Mouse (Mus musculus) limb, embryonic 13.5 days (tissue): ENCODE results near the gene Slc7a7. TPM values are rescaled to one million over a fixed set of nuclear protein-coding genes. Genes with fewer than 3 reads are reported as not detected.

Experiments
- ATAC-seq: fragments of 200-750 bp; cut with Nextera tagmentation; 2 replicates; pipeline ENCODE4 v1.8.0; 2017; ENCODE audit warnings: low read depth, moderate number of reproducible peaks, moderate TSS enrichment; ENCODE audit not compliant: low FRiP score
- H3K27ac ChIP-seq: fragments of 300-500 bp; sonication (generic); 2 replicates; pipeline ENCODE4 v1.5.1; 2015; ENCODE audit warnings: inconsistent platforms, mild to moderate bottlenecking, moderate library complexity
- H3K27me3 ChIP-seq: fragments of 300-500 bp; sonication (generic); 2 replicates; pipeline ENCODE4 v1.6.1; 2015; ENCODE audit warnings: mild to moderate bottlenecking, inconsistent platforms
- H3K36me3 ChIP-seq: fragments of 300-500 bp; sonication (generic); 2 replicates; pipeline ENCODE4 v1.6.1; 2015; ENCODE audit warnings: inconsistent platforms, mild to moderate bottlenecking, moderate library complexity
- H3K4me1 ChIP-seq: fragments of 300-500 bp; sonication (generic); 2 replicates; pipeline ENCODE4 v1.6.1; 2015; ENCODE audit warnings: inconsistent platforms
- H3K4me2 ChIP-seq: fragments of 300-500 bp; sonication (generic); replicated peaks from 2 replicates; pipeline ENCODE4 v1.6.1; 2015; ENCODE audit warnings: inconsistent platforms, mild to moderate bottlenecking, moderate library complexity
- H3K4me3 ChIP-seq: fragments of 300-500 bp; sonication (generic); 2 replicates; pipeline ENCODE4 v1.5.1; 2015; ENCODE audit warnings: moderate library complexity, mild to moderate bottlenecking, inconsistent platforms
- H3K9ac ChIP-seq: fragments of 300-500 bp; sonication (generic); 2 replicates; pipeline ENCODE4 v1.6.1; 2015; ENCODE audit warnings: mild to moderate bottlenecking, inconsistent platforms
- H3K9me3 ChIP-seq: fragments of 300-500 bp; sonication (generic); 2 replicates; pipeline ENCODE4 v1.6.1; 2016; ENCODE audit warnings: inconsistent platforms
- WGBS: fragments of 180-500 bp; shearing (Covaris S2); methylation state at CpG from one replicate; pipeline ENCODE4 v1.1.7; 2015; 5-methylcytosine and 5-hydroxymethylcytosine counted together
- polyA plus RNA-seq: library from polyadenylated mRNA; unstranded; fragments of >200 nt; fragmentation: Nextera tagmentation; extraction: Ambion mirVana; gene quantifications from 2 replicates; pipeline ENCODE4 v1.2.1, GENCODE M21; 2015

Slc7a7 gene
- polyA plus RNA-seq, 1 experiment from 2014 or later, result 5.1 TPM

- Histone ChIP-seq H3K36me3 (peaks cover 17% of the 10 kb centered on the region), H3K4me1 (peaks cover 62% of the 10 kb centered on the region)
Measured at GRCm38 (mm10) chr14:54430406-54431145, 13.0 kb upstream of the Slc7a7 start.

GRCm38 (mm10) chr14:54429332-54430093, 11.9 kb upstream of the Slc7a7 start:
- peaks cover 52% of the 10 kb centered on the region for H3K4me1 ChIP-seq
- H3K4me3 ChIP-seq, result peak overlapping the region; percentile 95
- 56% methylated on average over 7 of the region's 7 CpGs for WGBS
- H3K9me3 ChIP-seq, result no peaks in the 10 kb centered on the region
- no peak for ATAC-seq
- peaks cover 12% of the 10 kb centered on the region for H3K36me3 ChIP-seq
- peak overlapping the region; percentile 99 for H3K9ac ChIP-seq
- no peaks in the 10 kb centered on the region for H3K27me3 ChIP-seq
- peak overlapping the region; percentile 96 for H3K4me2 ChIP-seq
- peak overlapping the region; percentile 98; the same call in 1 of the 2 replicates for H3K27ac ChIP-seq

More at GRCm38 (mm10) chr14:54430406-54431145, 13.0 kb upstream of the Slc7a7 start:
- H3K4me2 ChIP-seq, result peak overlapping the region; percentile 96
- H3K27me3 ChIP-seq, result no peaks in the 10 kb centered on the region
- peak overlapping the region; percentile 99 for H3K9ac ChIP-seq
- WGBS, result 7% methylated on average over 18 of the region's 18 CpGs
- no peak for ATAC-seq
- H3K4me3 ChIP-seq, result peak overlapping the region; percentile 95
- H3K9me3 ChIP-seq, result no peaks in the 10 kb centered on the region
- peak overlapping the region; percentile 98 for H3K27ac ChIP-seq

DNA sequence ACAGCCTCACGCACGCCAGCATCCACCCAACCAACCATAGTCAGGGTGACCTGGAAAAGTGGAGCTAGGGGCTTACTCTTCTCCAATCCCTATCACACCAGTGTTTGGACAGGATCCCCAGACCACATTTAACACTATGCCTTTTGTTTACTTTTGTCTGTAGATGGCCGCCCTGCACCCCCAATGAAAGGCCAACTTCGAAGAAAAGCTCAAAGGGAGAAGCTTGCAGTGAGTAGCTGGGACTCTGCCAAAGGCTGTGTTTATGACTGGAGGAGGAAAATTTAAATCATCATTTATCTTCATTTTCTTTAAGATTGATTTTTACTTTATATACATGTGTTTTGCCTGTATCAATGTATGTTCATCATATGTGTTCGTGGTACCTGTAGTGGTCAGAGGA, 10.8 kb upstream of the Slc7a7 start:
- Histone ChIP-seq H3K9ac (no peak overlapping the region), H3K4me3 (no peak overlapping the region), H3K36me3 (peaks cover 9% of the 10 kb centered on the region), H3K4me1 (peaks cover 41% of the 10 kb centered on the region), H3K27ac (no peak overlapping the region), H3K9me3 (no peaks in the 10 kb centered on the region), H3K27me3 (no peaks in the 10 kb centered on the region), H3K4me2 (no peak overlapping the region)
- 90% methylated on average over 5 of the region's 5 CpGs for WGBS
- ATAC-seq, result no peak

- no peak for ATAC-seq
- H3K27me3 ChIP-seq, result no peaks in the 10 kb centered on the region
- peak overlapping the region; percentile 70 for H3K4me2 ChIP-seq
- H3K27ac ChIP-seq, result peak overlapping the region; percentile 90; the same call in 1 of the 2 replicates
- peak overlapping the region; percentile 84 for H3K4me3 ChIP-seq
- H3K9me3 ChIP-seq, result no peaks in the 10 kb centered on the region
- peak overlapping the region; percentile 87 for H3K9ac ChIP-seq
- H3K4me1 ChIP-seq, result peaks cover 35% of the 10 kb centered on the region
- peaks cover 9% of the 10 kb centered on the region for H3K36me3 ChIP-seq
- 89% methylated on average over 7 of the region's 7 CpGs for WGBS
Measured at GRCm38 (mm10) chr14:54427696-54428095, 10.1 kb upstream of the Slc7a7 start.

DNA sequence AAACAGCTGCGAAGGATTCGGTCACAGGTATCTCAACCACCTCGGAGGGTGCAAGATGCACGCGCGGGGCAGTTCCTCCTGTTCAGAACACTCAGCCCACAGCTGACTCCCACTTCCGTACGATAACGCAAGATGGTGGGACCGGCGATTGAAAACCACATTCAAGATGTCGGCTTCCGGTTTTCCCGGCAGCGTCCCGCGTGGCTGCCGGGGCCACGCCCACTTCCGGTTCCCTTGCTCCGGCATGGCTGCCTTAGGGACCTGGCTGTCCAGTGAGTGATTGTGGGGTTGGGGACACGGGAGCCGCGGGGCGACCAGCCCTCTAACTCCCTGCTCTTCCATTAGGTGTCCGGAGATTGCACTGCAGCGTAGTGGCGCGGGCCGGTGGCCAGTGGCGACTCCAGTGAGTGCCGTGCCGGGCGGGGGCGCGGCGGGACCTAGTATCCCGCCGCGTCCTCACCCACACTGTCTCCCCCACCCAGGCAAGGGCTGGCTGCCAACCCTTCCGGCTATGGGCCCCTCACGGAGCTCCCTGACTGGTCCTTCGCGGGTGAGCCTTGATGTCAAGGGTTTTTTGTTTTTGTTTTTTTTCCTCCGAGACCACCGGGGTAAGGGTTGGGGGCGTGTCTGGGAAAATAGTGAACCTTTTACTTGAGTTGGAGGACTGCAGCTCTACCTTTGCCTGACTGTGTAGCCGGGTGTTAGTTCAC, 9.3 kb upstream of the Slc7a7 start, which contains the start of gene Mrpl52:
Gene Mrpl52, plus strand, starts transcription at position 221 of the 710 bp plus-strand sequence.
- peak; percentile 64 for ATAC-seq
- WGBS, result under 1% methylated on average over 48 of the region's 48 CpGs

GRCm38 (mm10) chr14:54426003-54426688, 8.6 kb upstream of the Slc7a7 start:
- peaks cover 35% of the 10 kb centered on the region for H3K4me1 ChIP-seq
- peak overlapping the region; percentile 84 for H3K4me3 ChIP-seq
- H3K4me2 ChIP-seq, result peak overlapping the region; percentile 70
- H3K9ac ChIP-seq, result peak overlapping the region; percentile 87
- peak; percentile 20; the same call in 1 of the 2 replicates for ATAC-seq
- H3K27me3 ChIP-seq, result no peaks in the 10 kb centered on the region
- peaks cover 9% of the 10 kb centered on the region for H3K36me3 ChIP-seq
- peak overlapping the region; percentile 90 for H3K27ac ChIP-seq
- 34% methylated on average over 14 of the region's 14 CpGs for WGBS
- no peaks in the 10 kb centered on the region for H3K9me3 ChIP-seq

More for the DNA sequence above, 9.3 kb upstream of the Slc7a7 start, which contains the start of gene Mrpl52:
- Histone ChIP-seq H3K9me3 (no peaks in the 10 kb centered on the region), H3K36me3 (peaks cover 9% of the 10 kb centered on the region), H3K4me1 (peaks cover 35% of the 10 kb centered on the region), H3K9ac (peak within 1 kb of the TSS; percentile 87), H3K27me3 (no peaks in the 10 kb centered on the region), H3K4me3 (peak within 1 kb of the TSS; percentile 84), H3K27ac (peak within 1 kb of the TSS; percentile 90), H3K4me2 (peak within 1 kb of the TSS; percentile 70)

- 93% methylated on average over 1 of the region's 1 CpGs for WGBS
- Histone ChIP-seq H3K36me3 (peaks cover 9% of the 10 kb centered on the region), H3K4me2 (peak overlapping the region; percentile 70), H3K9me3 (no peaks in the 10 kb centered on the region), H3K27me3 (no peaks in the 10 kb centered on the region), H3K9ac (no peak overlapping the region), H3K27ac (no peak overlapping the region), H3K4me3 (peak overlapping the region; percentile 84; the same call in 1 of the 2 replicates), H3K4me1 (peaks cover 31% of the 10 kb centered on the region)
- ATAC-seq, result no peak
Measured at GRCm38 (mm10) chr14:54425540-54425939, 8.0 kb upstream of the Slc7a7 start.

DNA sequence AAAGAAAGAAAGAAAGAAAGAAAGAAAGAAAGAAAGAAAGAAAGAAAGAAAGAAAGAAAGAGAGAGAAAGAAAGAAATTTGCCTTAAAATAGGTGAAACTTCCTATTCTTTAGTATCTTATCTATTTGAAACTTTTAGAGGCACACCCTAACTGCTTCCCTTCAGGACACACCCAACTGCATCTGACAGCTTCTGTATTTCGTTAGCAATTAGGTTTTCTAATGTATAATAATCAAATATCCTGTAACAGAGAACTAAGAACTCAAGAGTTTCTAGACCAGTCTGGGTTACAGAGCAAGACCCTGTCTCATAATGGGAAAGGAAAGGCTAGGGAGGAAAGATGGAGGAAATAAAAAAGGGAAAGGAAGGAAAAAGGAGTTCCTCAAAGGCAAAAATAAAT, 7.1 kb upstream of the Slc7a7 start:
- no peak overlapping the region for H3K4me3 ChIP-seq
- no peak overlapping the region for H3K9ac ChIP-seq
- no peak overlapping the region for H3K4me2 ChIP-seq
- H3K27ac ChIP-seq, result no peak overlapping the region
- H3K36me3 ChIP-seq, result peaks cover 6% of the 10 kb centered on the region
- peaks cover 22% of the 10 kb centered on the region for H3K4me1 ChIP-seq
- 88% methylated on average over 1 of the region's 1 CpGs for WGBS
- ATAC-seq, result no peak
- H3K27me3 ChIP-seq, result no peaks in the 10 kb centered on the region
- no peaks in the 10 kb centered on the region for H3K9me3 ChIP-seq

DNA sequence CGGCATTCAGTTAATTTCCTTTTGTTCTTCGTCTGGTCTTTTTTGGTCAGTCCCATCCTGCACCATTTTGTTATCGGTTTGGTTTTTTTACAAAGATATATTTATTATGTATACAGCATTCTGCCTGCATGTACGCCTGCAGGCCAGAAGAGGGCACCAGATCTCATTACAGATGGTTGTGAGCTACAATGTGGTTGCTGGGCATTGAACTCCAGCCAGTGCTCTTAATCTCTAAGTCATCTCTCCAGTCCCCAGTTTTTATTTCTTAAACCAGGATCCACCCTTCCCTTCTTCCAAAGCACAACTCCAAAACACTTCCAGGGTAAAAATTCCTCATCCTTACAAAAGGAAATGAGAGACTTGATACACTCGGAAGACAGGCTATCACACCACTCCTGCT, 5.8 kb upstream of the Slc7a7 start:
- ATAC-seq, result no peak
- WGBS, result 66% methylated on average over 5 of the region's 5 CpGs
- Histone ChIP-seq H3K9ac (no peak overlapping the region), H3K4me2 (no peak overlapping the region), H3K27ac (no peak overlapping the region), H3K27me3 (no peaks in the 10 kb centered on the region), H3K4me3 (no peak overlapping the region), H3K9me3 (no peaks in the 10 kb centered on the region), H3K4me1 (peaks cover 15% of the 10 kb centered on the region), H3K36me3 (no peaks in the 10 kb centered on the region)

DNA sequence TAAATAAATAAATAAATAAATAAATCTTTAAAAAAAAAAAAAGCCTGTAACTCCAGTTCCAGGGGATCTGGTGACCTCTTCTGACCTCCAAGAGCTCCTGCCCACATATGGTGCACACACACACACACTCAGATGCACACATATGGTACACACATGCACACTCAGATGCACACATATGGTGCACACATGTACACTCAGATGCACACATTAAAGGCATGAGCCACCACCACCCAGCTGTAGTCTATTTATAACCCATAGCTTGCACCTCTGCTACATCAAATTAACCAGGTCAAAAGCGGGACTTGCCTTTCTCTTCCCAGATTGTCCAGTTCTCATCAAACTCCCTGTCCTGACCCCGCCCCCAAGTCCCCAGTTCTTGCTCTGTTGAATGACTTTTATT, 3.4 kb upstream of the Slc7a7 start:
- H3K27ac ChIP-seq, result no peak overlapping the region
- no peaks in the 10 kb centered on the region for H3K36me3 ChIP-seq
- peaks cover 11% of the 10 kb centered on the region for H3K4me1 ChIP-seq
- peaks cover 7% of the 10 kb centered on the region; the same call in 1 of the 2 replicates for H3K27me3 ChIP-seq
- no peak overlapping the region for H3K9ac ChIP-seq
- H3K9me3 ChIP-seq, result no peaks in the 10 kb centered on the region
- H3K4me3 ChIP-seq, result no peak overlapping the region
- H3K4me2 ChIP-seq, result no peak overlapping the region
- ATAC-seq, result peak; percentile 42; the same call in 1 of the 2 replicates
- WGBS, result 50% methylated on average over 2 of the region's 2 CpGs

- Histone ChIP-seq H3K9me3 (no peaks in the 10 kb centered on the region), H3K36me3 (no peaks in the 10 kb centered on the region), H3K27me3 (peaks cover 7% of the 10 kb centered on the region; the same call in 1 of the 2 replicates), H3K4me2 (no peak overlapping the region), H3K4me1 (peaks cover 29% of the 10 kb centered on the region), H3K27ac (no peak overlapping the region), H3K9ac (no peak overlapping the region), H3K4me3 (no peak overlapping the region)
- no peak for ATAC-seq
- WGBS, result 65% methylated on average over 3 of the region's 4 CpGs
Measured at GRCm38 (mm10) chr14:54416830-54417229, 750 bp downstream of the Slc7a7 start.
